ENCODE assay signal across 12 mouse cellular contexts in genomic region chr11:74647966-74648365, GRCm38 (mm10). TPM values are rescaled to one million over a fixed set of nuclear protein-coding genes. Genes with fewer than 3 reads are reported as not detected.
A peak's percentile ranks its signal among the peaks of the same experiment; 100 is the strongest.
DNase-seq lines count a peak whose midpoint lies in the region; ATAC-seq and TF ChIP-seq lines count a peak whose summit lies in the region.
"Had no signal": no experiment of that assay in that cellular context is flagged by ENCODE, and none has a peak within 500 bp of the region (broad histone marks: within the 10 kb centered on the region; RNA-seq: fewer than 3 reads in every experiment).

No protein-coding gene starts in this region.

- H3K4me1 ChIP-seq in heart, adult 2 months (ENCODE audit: control insufficient read depth, insufficient read depth, low read length) = peaks cover 10% of the 10 kb centered on the region
- H3K4me1 ChIP-seq in midbrain, embryonic 11.5 days (ENCODE audit: control insufficient read depth, insufficient read depth, low read length) = peaks cover 22% of the 10 kb centered on the region
- peaks cover 21% of the 10 kb centered on the region for H3K4me1 ChIP-seq in midbrain, embryonic 16.5 days (ENCODE audit: control insufficient read depth, insufficient read depth, low read length)
- peaks cover 25% of the 10 kb centered on the region for H3K4me1 ChIP-seq in liver, postnatal 0 days (ENCODE audit: insufficient read depth)
- H3K4me1 ChIP-seq in stomach, embryonic 16.5 days (ENCODE audit: control insufficient read depth, insufficient read depth, low read length) = peaks cover 28% of the 10 kb centered on the region

- intact Hi-C loops in heart, adult 2 months (cut with DNase I) = loop anchor here (1.0 to 5.0 kb wide), 3 partner anchors 10 to 184 kb away; partner anchors contain the start of genes Mnt and Pafah1b1
- intact Hi-C loops in left cerebral cortex, postnatal 10 days (cut with DNase I) = no loop called here

- no peak for TF ChIP-seq CTCF in heart, adult 2 months (IDR thresholded peaks at IDR 0.05)
- TF ChIP-seq CTCF in liver, postnatal 0 days (IDR thresholded peaks at IDR 0.05; ENCODE audit: low read depth) = no peak

- H3K4me3 ChIP-seq in heart, adult 2 months = no peak overlapping the region
- no peak overlapping the region for H3K4me3 ChIP-seq in midbrain, embryonic 11.5 days (ENCODE audit: low read depth, low read length)
- no peak overlapping the region for H3K4me3 ChIP-seq in midbrain, embryonic 16.5 days (ENCODE audit: low read depth, low read length)
- no peak overlapping the region for H3K4me3 ChIP-seq in liver, postnatal 0 days (ENCODE audit: low read depth, low read length)
- H3K4me3 ChIP-seq in stomach, embryonic 16.5 days (replicated peaks; ENCODE audit: low read length) = no peak overlapping the region
- H3K4me3 ChIP-seq: neural tube, embryonic 12.5 days had no signal

- peaks cover 11% of the 10 kb centered on the region for H3K79me2 ChIP-seq in heart, adult 2 months (replicated peaks; ENCODE audit: control insufficient read depth, insufficient read depth, low read length)

- no peak overlapping the region for H3K4me2 ChIP-seq in midbrain, embryonic 11.5 days
- no peak overlapping the region for H3K4me2 ChIP-seq in midbrain, embryonic 16.5 days (ENCODE audit: low read length)
- 0 out of 2 replicates have a peak overlapping the region, but pooled peaks have one; percentile 93 for H3K4me2 ChIP-seq in liver, postnatal 0 days (ENCODE audit: low read depth, low read length)
- H3K4me2 ChIP-seq in stomach, embryonic 16.5 days (ENCODE audit: low read depth, low read length) = no peak overlapping the region

- TF ChIP-seq EP300 in heart, adult 2 months (IDR thresholded peaks at IDR 0.05; ENCODE audit: insufficient read depth, low read depth, low read length) = no peak
- TF ChIP-seq EP300 in liver, postnatal 0 days (IDR thresholded peaks at IDR 0.05; ENCODE audit: low read depth) = no peak

- DNase-seq in heart, adult 2 months = no peak
- DNase-seq in heart, adult 11 months = no peak
- peak; percentile 81 for DNase-seq in midbrain, embryonic 11.5 days (ENCODE audit: low spot score, missing footprints)
- DNase-seq in liver, postnatal 0 days = no peak
- no peak for DNase-seq in ovary, postnatal 10 days (ENCODE audit: low spot score)
- no peak for DNase-seq in left cerebral cortex, postnatal 10 days (ENCODE audit: extremely low spot score in 1 of 2, low spot score in 2 of 2)
- DNase-seq: kidney, adult 8-10 months; layer of hippocampus, postnatal 36 days had no signal

- no peak for ATAC-seq in midbrain, embryonic 11.5 days (ENCODE audit: low FRiP score)
- no peak for ATAC-seq in midbrain, embryonic 16.5 days
- no peak for ATAC-seq in liver, postnatal 0 days
- ATAC-seq in stomach, embryonic 16.5 days (ENCODE audit: insufficient read depth, low FRiP score) = no peak

- no peaks in the 10 kb centered on the region for H3K27me3 ChIP-seq in heart, adult 2 months (ENCODE audit: control insufficient read depth, insufficient read depth, low read length)
- no peaks in the 10 kb centered on the region for H3K27me3 ChIP-seq in midbrain, embryonic 11.5 days (ENCODE audit: control insufficient read depth, insufficient read depth, low read length)
- H3K27me3 ChIP-seq in midbrain, embryonic 16.5 days (ENCODE audit: control insufficient read depth, insufficient read depth, low read depth, low read length) = no peaks in the 10 kb centered on the region
- no peaks in the 10 kb centered on the region for H3K27me3 ChIP-seq in liver, postnatal 0 days (ENCODE audit: insufficient read depth, low read length)
- H3K27me3 ChIP-seq in stomach, embryonic 16.5 days (ENCODE audit: control insufficient read depth, insufficient read depth, low read length) = no peaks in the 10 kb centered on the region
- H3K27me3 ChIP-seq: lung, embryonic 15.5 days; neural tube, embryonic 12.5 days had no signal

- peaks cover 7% of the 10 kb centered on the region; the same call in 1 of the 2 replicates for H3K36me3 ChIP-seq in heart, adult 2 months (ENCODE audit: control insufficient read depth, insufficient read depth, low read length)
- no peaks in the 10 kb centered on the region for H3K36me3 ChIP-seq in midbrain, embryonic 11.5 days (ENCODE audit: control insufficient read depth, insufficient read depth, low read length)
- no peaks in the 10 kb centered on the region for H3K36me3 ChIP-seq in midbrain, embryonic 16.5 days (ENCODE audit: control insufficient read depth, insufficient read depth, low read length)
- H3K36me3 ChIP-seq in liver, postnatal 0 days (replicated peaks; ENCODE audit: insufficient read depth, low read length) = no peaks in the 10 kb centered on the region; the same call in 1 of the 2 replicates
- H3K36me3 ChIP-seq in stomach, embryonic 16.5 days (ENCODE audit: control insufficient read depth, insufficient read depth, low read length) = no peaks in the 10 kb centered on the region
- H3K36me3 ChIP-seq: lung, embryonic 15.5 days; neural tube, embryonic 12.5 days had no signal

- 87% methylated on average over 1 of the region's 1 CpGs for WGBS in heart, adult 2 months
- 89% methylated on average over 1 of the region's 1 CpGs for WGBS in midbrain, embryonic 11.5 days
- WGBS in midbrain, embryonic 16.5 days = 82% methylated on average over 1 of the region's 1 CpGs
- 77% methylated on average over 1 of the region's 1 CpGs for WGBS in liver, postnatal 0 days (ENCODE audit: insufficient replicate concordance)
- 81% methylated on average over 1 of the region's 1 CpGs for whole genome bisulfite sequencing in stomach, embryonic 16.5 days

- H3K9me3 ChIP-seq in midbrain, embryonic 11.5 days (ENCODE audit: control insufficient read depth, low read length) = no peaks in the 10 kb centered on the region
- no peaks in the 10 kb centered on the region for H3K9me3 ChIP-seq in midbrain, embryonic 16.5 days (replicated peaks; ENCODE audit: control insufficient read depth, low read length, poor library complexity, severe bottlenecking)
- H3K9me3 ChIP-seq in liver, postnatal 0 days (ENCODE audit: low read length) = no peaks in the 10 kb centered on the region
- no peaks in the 10 kb centered on the region for H3K9me3 ChIP-seq in stomach, embryonic 16.5 days (replicated peaks; ENCODE audit: control insufficient read depth, low read length)
- H3K9me3 ChIP-seq: lung, embryonic 15.5 days; neural tube, embryonic 12.5 days had no signal

- H3K27ac ChIP-seq in heart, adult 2 months = 0 out of 2 replicates have a peak overlapping the region, but pooled peaks have one; percentile 8
- no peak overlapping the region for H3K27ac ChIP-seq in midbrain, embryonic 11.5 days (ENCODE audit: low read depth, low read length)
- H3K27ac ChIP-seq in midbrain, embryonic 16.5 days (ENCODE audit: low read length) = no peak overlapping the region
- H3K27ac ChIP-seq in liver, postnatal 0 days (ENCODE audit: low read depth) = peak overlapping the region; percentile 78
- peak overlapping the region; percentile 65 for H3K27ac ChIP-seq in stomach, embryonic 16.5 days (ENCODE audit: low read length)
- H3K27ac ChIP-seq: neural tube, embryonic 12.5 days had no signal

- TF ChIP-seq POLR2A in heart, adult 2 months (IDR thresholded peaks at IDR 0.05; ENCODE audit: insufficient read depth, low read depth, low read length) = no peak

- H3K9ac ChIP-seq in heart, adult 2 months (ENCODE audit: low read depth, low read length) = no peak overlapping the region
- no peak overlapping the region for H3K9ac ChIP-seq in midbrain, embryonic 11.5 days (ENCODE audit: low read length)
- no peak overlapping the region for H3K9ac ChIP-seq in midbrain, embryonic 16.5 days (ENCODE audit: low read depth, low read length)
- no peak overlapping the region for H3K9ac ChIP-seq in liver, postnatal 0 days (replicated peaks)
- H3K9ac ChIP-seq in stomach, embryonic 16.5 days (ENCODE audit: low read length) = no peak overlapping the region
- H3K9ac ChIP-seq: neural tube, embryonic 12.5 days had no signal

RNA-seq across cellular contexts. Expression of gene Cluh, which starts 1.3 kb away (rescaled TPM):
- total RNA-seq in heart, adult 2 months (2021) = 100 to 1,000 TPM; 200 to 222 TPM
- 133 and 177 TPM in 2 replicates for polyA plus RNA-seq in heart, adult 2 months (2012; rRNA removed)
- polyA plus RNA-seq in midbrain, embryonic 11.5 days (2014; fragmentation: Nextera tagmentation; extraction: Ambion mirVana) = 9.2 and 10.8 TPM in 2 replicates
- polyA plus RNA-seq in midbrain, embryonic 16.5 days (2015; fragmentation: Nextera tagmentation; extraction: Ambion mirVana) = 16.4 and 18.1 TPM in 2 replicates
- 31.2 and 35.6 TPM in 2 replicates for polyA plus RNA-seq in liver, postnatal 0 days (2015; fragmentation: Nextera tagmentation; extraction: Ambion mirVana)
- polyA plus RNA-seq in stomach, embryonic 16.5 days (2015; fragmentation: Nextera tagmentation; extraction: Ambion mirVana) = 41.3 and 42.5 TPM in 2 replicates
- total RNA-seq in left cerebral cortex, postnatal 10 days (2021) = 10 to 100 TPM; 59.7 to 60.1 TPM

RNA-seq across cellular contexts. Expression of gene Ccdc92b, which starts 28.6 kb away (rescaled TPM):
- under 1 TPM; 0.23 to 0.32 TPM for total RNA-seq in heart, adult 2 months (2021)
- polyA plus RNA-seq in heart, adult 2 months (2012; rRNA removed) = 0.27 and 0.38 TPM in 2 replicates
- polyA plus RNA-seq in midbrain, embryonic 11.5 days (2014; fragmentation: Nextera tagmentation; extraction: Ambion mirVana) = 1.1 and 1.6 TPM in 2 replicates
- 2.6 and 3.3 TPM in 2 replicates for polyA plus RNA-seq in midbrain, embryonic 16.5 days (2015; fragmentation: Nextera tagmentation; extraction: Ambion mirVana)
- polyA plus RNA-seq in liver, postnatal 0 days (2015; fragmentation: Nextera tagmentation; extraction: Ambion mirVana) = 2.2 and 2.6 TPM in 2 replicates
- polyA plus RNA-seq in stomach, embryonic 16.5 days (2015; fragmentation: Nextera tagmentation; extraction: Ambion mirVana) = 0.37 and 0.41 TPM in 2 replicates
- total RNA-seq in left cerebral cortex, postnatal 10 days (2021) = 10 to 100 TPM; 19.2 to 20.8 TPM

RNA-seq across cellular contexts. Expression of gene Rap1gap2, which starts 37.3 kb away (rescaled TPM):
- 10 to 100 TPM; 82.7 to 88.9 TPM for total RNA-seq in heart, adult 2 months (2021)
- polyA plus RNA-seq in heart, adult 2 months (2012; rRNA removed) = 43.9 and 78.5 TPM in 2 replicates
- polyA plus RNA-seq in midbrain, embryonic 11.5 days (2014; fragmentation: Nextera tagmentation; extraction: Ambion mirVana) = 2.5 TPM in 2 replicates
- polyA plus RNA-seq in midbrain, embryonic 16.5 days (2015; fragmentation: Nextera tagmentation; extraction: Ambion mirVana) = 17.1 and 18.3 TPM in 2 replicates
- 0.75 and 0.84 TPM in 2 replicates for polyA plus RNA-seq in liver, postnatal 0 days (2015; fragmentation: Nextera tagmentation; extraction: Ambion mirVana)
- 10.9 and 11.8 TPM in 2 replicates for polyA plus RNA-seq in stomach, embryonic 16.5 days (2015; fragmentation: Nextera tagmentation; extraction: Ambion mirVana)
- total RNA-seq in left cerebral cortex, postnatal 10 days (2021) = 100 to 1,000 TPM; 135 to 139 TPM

Comparison
In these comparisons a context has a peak if more than half of its experiments do, and no peak if none do; other contexts are left out.
1. H3K27ac ChIP-seq: peak in heart, adult 2 months (single experiment), liver, postnatal 0 days (single experiment) and stomach, embryonic 16.5 days (single experiment); none in midbrain, embryonic 11.5 days (single experiment) and midbrain, embryonic 16.5 days (single experiment).